Mouse (Mus musculus) thymus, postnatal 14 days (tissue): ENCODE measurements around the gene Gm13090.

Experiments used
- DNase-seq: peaks from one replicate; pipeline ENCODE4 v3.0.0; 2021

The Gm13090 gene

GRCm38 (mm10) chr4:151089270-151089669 is at the start of gene Gm13090:
Gene Gm13090, plus strand, starts transcription at chr4:151089570.
- no peak for DNase-seq

- no peak for DNase-seq
These were observed 47.9 kb upstream of the Gm13090 start for GRCm38 (mm10) chr4:151041506-151041905.

- DNase-seq, result no peak
These were observed 46.1 kb upstream of the Gm13090 start for GRCm38 (mm10) chr4:151043281-151043680.

GRCm38 (mm10) chr4:151044037-151044943 is 45.1 kb upstream of the Gm13090 start, which contains the start of gene Per3:
Gene Per3, minus strand, starts transcription at chr4:151044665.
- DNase-seq, result peak; percentile 94

- DNase-seq, result no peak
These were observed 44.3 kb upstream of the Gm13090 start for GRCm38 (mm10) chr4:151044944-151045570.

GRCm38 (mm10) chr4:151046524-151046923 is 42.8 kb upstream of the Gm13090 start:
- DNase-seq, result no peak

- DNase-seq, result no peak
These were observed 38.2 kb upstream of the Gm13090 start for GRCm38 (mm10) chr4:151051162-151051561.

GRCm38 (mm10) chr4:151057347-151058321 is 31.7 kb upstream of the Gm13090 start, which contains the start of gene Vamp3:
Gene Vamp3, minus strand, starts transcription at chr4:151057963.
- DNase-seq, result peak; percentile 99

GRCm38 (mm10) chr4:151058634-151059033 is 30.7 kb upstream of the Gm13090 start:
- DNase-seq, result peak; percentile 6

GRCm38 (mm10) chr4:151059566-151059965 is 29.8 kb upstream of the Gm13090 start:
- no peak for DNase-seq

GRCm38 (mm10) chr4:151068751-151069150 is 20.6 kb upstream of the Gm13090 start:
- no peak for DNase-seq

- no peak for DNase-seq
These were observed 18.4 kb upstream of the Gm13090 start for GRCm38 (mm10) chr4:151070962-151071361.

GRCm38 (mm10) chr4:151073108-151073744 is 16.1 kb upstream of the Gm13090 start:
- DNase-seq, result peak; percentile 68

GRCm38 (mm10) chr4:151074817-151075216 is 14.6 kb upstream of the Gm13090 start:
- no peak for DNase-seq

GRCm38 (mm10) chr4:151081355-151081754 is 8.0 kb upstream of the Gm13090 start:
- no peak for DNase-seq

- DNase-seq, result no peak
These were observed 7.4 kb upstream of the Gm13090 start for GRCm38 (mm10) chr4:151081977-151082376.

GRCm38 (mm10) chr4:151083027-151083426 is 6.3 kb upstream of the Gm13090 start:
- DNase-seq, result no peak

GRCm38 (mm10) chr4:151087358-151087757 is 2.0 kb upstream of the Gm13090 start:
- DNase-seq, result no peak

- DNase-seq, result no peak
These were observed 551 bp upstream of the Gm13090 start for GRCm38 (mm10) chr4:151088819-151089218.

GRCm38 (mm10) chr4:151095207-151095606 is 5.8 kb downstream of the Gm13090 start:
- DNase-seq, result peak; percentile 39

GRCm38 (mm10) chr4:151096334-151097103 is 7.1 kb downstream of the Gm13090 start:
- no peak for DNase-seq
